Mouse (Mus musculus) testis, adult 2 months (tissue): ENCODE measurements around the gene Mfap1a. TPM values are rescaled to one million over a fixed set of nuclear protein-coding genes. Genes with fewer than 3 reads are reported as not detected.
"Not testable (repeated sequence)": the region's sequence is repeated elsewhere in the genome, so short reads cannot be mapped to it uniquely, and the experiment has no call there.

Source experiments
- H3K27ac ChIP-seq: fragments of 200-500 bp; 2 replicates; pipeline ENCODE4 v1.5.1; 2012; ENCODE audit warnings: low read depth, low read length; ENCODE audit not compliant: control insufficient read depth, insufficient read depth
- H3K27me3 ChIP-seq: fragments of 200-500 bp; 2 replicates; pipeline ENCODE4 v1.6.1; 2012; ENCODE audit warnings: mild to moderate bottlenecking, low read length, moderate library complexity; ENCODE audit not compliant: control insufficient read depth, insufficient read depth
- H3K36me3 ChIP-seq: fragments of 200-500 bp; 2 replicates; pipeline ENCODE4 v1.6.1; 2012; ENCODE audit warnings: mild to moderate bottlenecking, low read length; ENCODE audit not compliant: control insufficient read depth, insufficient read depth
- H3K4me1 ChIP-seq: fragments of 200-500 bp; 2 replicates; pipeline ENCODE4 v1.6.1; 2012; ENCODE audit warnings: low read length; ENCODE audit not compliant: control insufficient read depth, insufficient read depth
- H3K4me3 ChIP-seq: fragments of 200-500 bp; 2 replicates; pipeline ENCODE4 v1.5.1; 2012; ENCODE audit warnings: low read depth, mild to moderate bottlenecking, low read length, moderate library complexity, mixed read lengths; ENCODE audit not compliant: control insufficient read depth
- CTCF ChIP-seq: fragments of 200-500 bp; IDR thresholded peaks from 2 replicates; pipeline ENCODE4 v1.5.1; 2012; ENCODE audit warnings: low read depth, mild to moderate bottlenecking, inconsistent platforms, low read length, moderate library complexity; ENCODE audit not compliant: control insufficient read depth, insufficient read depth, insufficient replicate concordance
- POLR2A ChIP-seq: fragments of 200-500 bp; IDR thresholded peaks from 2 replicates; pipeline ENCODE4 v1.6.1; 2012; ENCODE audit warnings: low read depth, mild to moderate bottlenecking, inconsistent platforms, low read length, moderate library complexity; ENCODE audit not compliant: control insufficient read depth
- polyA plus RNA-seq: library from polyadenylated mRNA; depleted of rRNA; stranded (reverse); fragments of >200 nt; gene quantifications from 2 replicates; pipeline ENCODE4 v1.2.3, GENCODE M21; 2012; rRNA removed

The Mfap1a gene
- 3.3 and 4.1 TPM in 2 replicates for polyA plus RNA-seq

- H3K36me3 ChIP-seq, H3K27me3 ChIP-seq, H3K4me1 ChIP-seq: not testable (repeated sequence)
- Histone ChIP-seq H3K4me3 (peak within 1 kb of the TSS; percentile 96), H3K27ac (peak within 1 kb of the TSS; percentile 88)
- TF ChIP-seq POLR2A, result peak; percentile 92
Measured at GRCm38 (mm10) chr2:121505942-121506882, at the start of gene Mfap1a, which contains the start of gene Wdr76. Gene Mfap1a, minus strand, starts transcription at chr2:121506665. Gene Wdr76, plus strand, starts transcription at chr2:121506723.

GRCm38 (mm10) chr2:121551271-121551670, 44.8 kb upstream of the Mfap1a start:
- peak overlapping the region; percentile 73 for H3K4me3 ChIP-seq
- TF ChIP-seq POLR2A (no peak), CTCF (no peak)
- no peaks in the 10 kb centered on the region for H3K36me3 ChIP-seq
- H3K27me3 ChIP-seq, result no peaks in the 10 kb centered on the region
- no peak overlapping the region for H3K27ac ChIP-seq
- no peaks in the 10 kb centered on the region for H3K4me1 ChIP-seq

- Histone ChIP-seq H3K36me3 (no peaks in the 10 kb centered on the region), H3K4me1 (no peaks in the 10 kb centered on the region), H3K27ac (no peak overlapping the region), H3K27me3 (no peaks in the 10 kb centered on the region), H3K4me3 (peak overlapping the region; percentile 12; the same call in 1 of the 2 replicates)
- TF ChIP-seq CTCF, result no peak
- no peak for TF ChIP-seq POLR2A
Measured at GRCm38 (mm10) chr2:121549630-121550029, 43.2 kb upstream of the Mfap1a start.

- Histone ChIP-seq H3K4me1 (no peaks in the 10 kb centered on the region), H3K4me3 (no peak overlapping the region), H3K36me3 (no peaks in the 10 kb centered on the region), H3K27me3 (no peaks in the 10 kb centered on the region), H3K27ac (no peak overlapping the region)
- TF ChIP-seq POLR2A (no peak), CTCF (no peak)
Measured at GRCm38 (mm10) chr2:121544829-121545228, 38.4 kb upstream of the Mfap1a start.

GRCm38 (mm10) chr2:121525056-121525455, 18.6 kb upstream of the Mfap1a start:
- TF ChIP-seq POLR2A (no peak), CTCF (no peak)
- Histone ChIP-seq H3K36me3 (no peaks in the 10 kb centered on the region), H3K4me1 (no peaks in the 10 kb centered on the region), H3K27ac (no peak overlapping the region), H3K4me3 (no peak overlapping the region), H3K27me3 (no peaks in the 10 kb centered on the region)

GRCm38 (mm10) chr2:121522830-121523229, 16.4 kb upstream of the Mfap1a start:
- H3K4me3 ChIP-seq, H3K36me3 ChIP-seq, H3K4me1 ChIP-seq, H3K27ac ChIP-seq, H3K27me3 ChIP-seq: not testable (repeated sequence)

- TF ChIP-seq CTCF, result no peak
- no peak for TF ChIP-seq POLR2A
- H3K36me3 ChIP-seq, result no peaks in the 10 kb centered on the region
- H3K27ac ChIP-seq, result no peak overlapping the region
- H3K4me1 ChIP-seq, result no peaks in the 10 kb centered on the region
- H3K27me3 ChIP-seq, result no peaks in the 10 kb centered on the region
- no peak overlapping the region for H3K4me3 ChIP-seq
Measured at GRCm38 (mm10) chr2:121522006-121522405, 15.5 kb upstream of the Mfap1a start.

- H3K4me1 ChIP-seq, H3K36me3 ChIP-seq, H3K27ac ChIP-seq: not testable (repeated sequence)
Measured at GRCm38 (mm10) chr2:121518711-121519110, 12.2 kb upstream of the Mfap1a start.

More at GRCm38 (mm10) chr2:121518711-121519110, 12.2 kb upstream of the Mfap1a start:
- not testable (repeated sequence) for H3K4me3 ChIP-seq, H3K27me3 ChIP-seq
